Mouse (Mus musculus) kidney, postnatal 0 days (tissue): ENCODE results near the gene Gpd1l. TPM values are rescaled to one million over a fixed set of nuclear protein-coding genes. Genes with fewer than 3 reads are reported as not detected.

Source experiments
- ATAC-seq: fragments of 200-750 bp; cut with Nextera tagmentation; replicated peaks from 2 replicates; pipeline ENCODE4 v1.8.0; 2017; ENCODE audit warnings: low read depth, moderate number of reproducible peaks, moderate TSS enrichment, moderate library complexity; ENCODE audit not compliant: low FRiP score
- DNase-seq: peaks from one replicate; pipeline ENCODE4 v3.0.0-alpha.2; 2016; ENCODE audit warnings: low spot score
- H3K27ac ChIP-seq: fragments of 300-500 bp; sonication (generic); 2 replicates; pipeline ENCODE4 v1.5.1; 2014; ENCODE audit warnings: mild to moderate bottlenecking
- H3K27me3 ChIP-seq: fragments of 300-500 bp; sonication (generic); 2 replicates; pipeline ENCODE4 v1.6.1; 2014; ENCODE audit warnings: low read length, mixed read lengths; ENCODE audit not compliant: insufficient read depth
- H3K36me3 ChIP-seq: fragments of 300-500 bp; sonication (generic); 2 replicates; pipeline ENCODE4 v1.6.1; 2014; ENCODE audit warnings: low read length, mixed read lengths; ENCODE audit not compliant: insufficient read depth
- H3K4me1 ChIP-seq: fragments of 300-500 bp; sonication (generic); replicated peaks from 2 replicates; pipeline ENCODE4 v1.6.1; 2014; ENCODE audit warnings: antibody characterized with exemption, low read length, mixed read lengths; ENCODE audit not compliant: insufficient read depth
- H3K4me2 ChIP-seq: fragments of 300-500 bp; sonication (generic); 2 replicates; pipeline ENCODE4 v1.6.1; 2014; ENCODE audit warnings: mild to moderate bottlenecking, low read length, moderate library complexity, mixed read lengths
- H3K4me3 ChIP-seq: fragments of 300-500 bp; sonication (generic); replicated peaks from 2 replicates; pipeline ENCODE4 v1.5.1; 2014; ENCODE audit warnings: low read depth, low read length
- H3K9ac ChIP-seq: fragments of 300-500 bp; sonication (generic); 2 replicates; pipeline ENCODE4 v1.6.1; 2014; ENCODE audit warnings: low read depth, low read length
- H3K9me3 ChIP-seq: fragments of 300-500 bp; sonication (generic); replicated peaks from 2 replicates; pipeline ENCODE4 v1.6.1; 2016; ENCODE audit warnings: low read length, inconsistent platforms, mixed read lengths
- CTCF ChIP-seq: IDR thresholded peaks from 2 replicates; pipeline ENCODE4 v1.5.1; 2016; ENCODE audit warnings: antibody characterized with exemption, low read depth, mild to moderate bottlenecking, moderate library complexity
- WGBS: fragments of 180-500 bp; shearing (Covaris S2); extraction: QIAGEN DNeasy Blood & Tissue Kit; methylation state at CpG from one replicate; pipeline ENCODE4 v1.1.7; 2014; 5-methylcytosine and 5-hydroxymethylcytosine counted together
- polyA plus RNA-seq: library from polyadenylated mRNA; unstranded; fragments of >200 nt; fragmentation: Nextera tagmentation; extraction: Ambion mirVana; gene quantifications from 2 replicates; pipeline ENCODE4 v1.2.1, GENCODE M21; 2015

Gene Gpd1l
- polyA plus RNA-seq, 1 experiment from 2014 or later: 17.2 TPM

DNA sequence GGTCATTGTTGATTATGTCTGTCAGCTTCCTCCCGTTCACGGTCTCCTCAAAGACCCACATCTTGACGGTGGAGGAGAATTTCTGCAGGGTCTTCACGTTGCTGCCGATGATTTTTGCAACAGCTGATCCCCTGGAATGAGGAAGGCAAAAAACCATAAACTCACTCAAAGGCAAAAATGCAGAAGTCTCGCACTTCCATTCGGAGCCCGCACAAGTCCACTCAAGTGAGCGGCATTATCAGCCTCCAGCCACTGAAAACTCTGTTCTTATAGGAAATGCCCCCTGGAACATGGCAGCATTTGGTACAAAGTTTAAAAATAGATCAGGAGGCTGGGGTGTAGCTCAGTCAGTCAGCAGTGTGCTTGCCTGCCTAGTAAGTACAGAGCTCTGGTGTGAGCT, 13.2 kb downstream of the Gpd1l start:
- H3K27me3 ChIP-seq: no peaks in the 10 kb centered on the region
- H3K9me3 ChIP-seq: no peaks in the 10 kb centered on the region
- no peak for TF ChIP-seq CTCF
- H3K4me1 ChIP-seq: peaks cover 4% of the 10 kb centered on the region; the same call in 1 of the 2 replicates
- no peak overlapping the region for H3K4me3 ChIP-seq
- no peak overlapping the region for H3K9ac ChIP-seq
- DNase-seq (no peak), ATAC-seq (no peak)
- no peak overlapping the region for H3K27ac ChIP-seq
- H3K4me2 ChIP-seq: no peak overlapping the region
- H3K36me3 ChIP-seq: peaks cover 3% of the 10 kb centered on the region; the same call in 1 of the 2 replicates
- whole genome bisulfite sequencing: 82% methylated on average over 9 of the region's 9 CpGs

DNA sequence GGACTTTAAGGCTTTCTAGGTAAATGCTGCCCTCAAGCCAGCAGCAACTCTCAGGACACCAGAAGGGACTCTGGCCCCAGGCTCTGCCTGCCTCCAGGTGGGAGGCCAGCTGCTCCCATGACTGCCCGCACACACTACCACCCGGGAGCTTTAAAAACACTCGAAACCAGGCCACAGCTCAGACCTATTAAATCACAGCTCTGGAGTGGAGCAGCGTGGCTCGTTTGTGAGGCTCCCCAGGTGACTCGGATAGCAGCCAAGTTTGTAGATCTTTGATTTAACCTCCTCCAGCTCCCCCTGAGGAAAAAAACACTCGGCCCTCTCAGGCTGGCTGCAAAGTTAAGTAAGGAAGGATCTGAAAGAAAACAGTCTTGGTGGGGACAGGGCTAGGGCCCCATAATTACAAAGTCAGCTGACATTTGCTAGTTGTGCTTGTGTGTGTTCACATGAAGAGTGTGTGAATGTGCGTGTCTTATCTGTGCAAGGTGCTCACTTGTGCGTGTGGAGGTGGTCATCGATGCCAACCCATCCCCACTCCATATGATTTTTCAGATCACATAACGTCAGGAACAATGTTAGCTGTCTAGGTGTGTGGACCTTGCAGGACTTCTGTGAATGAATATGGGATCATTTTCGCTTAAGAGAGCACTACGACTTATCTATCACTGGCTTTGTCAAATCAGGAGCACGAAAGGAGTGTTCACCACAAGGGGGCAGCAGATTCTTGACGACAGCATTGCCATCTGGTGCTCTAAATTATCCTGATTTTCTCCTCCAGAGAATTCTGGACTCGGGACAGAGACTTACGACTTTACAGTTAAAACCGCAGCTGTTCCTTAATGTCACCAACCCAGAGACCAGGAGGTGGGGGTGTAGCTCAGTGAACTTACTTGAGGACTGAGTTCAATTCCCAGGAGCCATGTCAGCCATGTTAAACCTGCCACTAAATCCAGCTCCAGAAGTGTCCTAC, 20.8 kb downstream of the Gpd1l start:
- Histone ChIP-seq H3K9ac (no peak overlapping the region), H3K27me3 (no peaks in the 10 kb centered on the region), H3K27ac (no peak overlapping the region), H3K4me1 (no peaks in the 10 kb centered on the region), H3K36me3 (peaks cover 11% of the 10 kb centered on the region; the same call in 1 of the 2 replicates), H3K4me3 (no peak overlapping the region), H3K9me3 (no peaks in the 10 kb centered on the region), H3K4me2 (no peak overlapping the region)
- DNase-seq (peak; percentile 93), ATAC-seq (no peak)
- 39% methylated on average over 18 of the region's 18 CpGs for WGBS
- peak; percentile 94 for TF ChIP-seq CTCF

- ATAC-seq: no peak
- peaks cover 13% of the 10 kb centered on the region for H3K36me3 ChIP-seq
- TF ChIP-seq CTCF: no peak
Measured at GRCm38 (mm10) chr9:114907509-114907908, 26.3 kb downstream of the Gpd1l start.

GRCm38 (mm10) chr9:114895919-114896318, 37.9 kb downstream of the Gpd1l start:
- H3K4me2 ChIP-seq: no peak overlapping the region
- no peaks in the 10 kb centered on the region for H3K9me3 ChIP-seq
- WGBS: 86% methylated on average over 4 of the region's 4 CpGs
- no peak for DNase-seq
- H3K9ac ChIP-seq: no peak overlapping the region
- ATAC-seq: no peak
- no peak for TF ChIP-seq CTCF
- H3K4me1 ChIP-seq: no peaks in the 10 kb centered on the region
- no peaks in the 10 kb centered on the region for H3K27me3 ChIP-seq
- no peak overlapping the region for H3K4me3 ChIP-seq
- H3K27ac ChIP-seq: no peak overlapping the region
- H3K36me3 ChIP-seq: no peaks in the 10 kb centered on the region

More at GRCm38 (mm10) chr9:114907509-114907908, 26.3 kb downstream of the Gpd1l start:
- H3K27ac ChIP-seq: 0 out of 2 replicates have a peak overlapping the region, but pooled peaks have one; percentile 36
- peak; percentile 61 for DNase-seq
- no peaks in the 10 kb centered on the region for H3K27me3 ChIP-seq
- WGBS: 72% methylated on average over 7 of the region's 7 CpGs
- no peak overlapping the region for H3K4me3 ChIP-seq
- H3K9me3 ChIP-seq: no peaks in the 10 kb centered on the region
- no peak overlapping the region for H3K4me2 ChIP-seq
- no peaks in the 10 kb centered on the region for H3K4me1 ChIP-seq
- no peak overlapping the region for H3K9ac ChIP-seq

- WGBS: 78% methylated on average over 11 of the region's 11 CpGs
- no peak for DNase-seq
- no peak overlapping the region for H3K4me2 ChIP-seq
Measured at GRCm38 (mm10) chr9:114892974-114893373, 40.8 kb downstream of the Gpd1l start.

GRCm38 (mm10) chr9:114890377-114890776, 43.4 kb downstream of the Gpd1l start:
- H3K4me3 ChIP-seq: no peak overlapping the region
- no peak for ATAC-seq
- H3K27ac ChIP-seq: no peak overlapping the region
- no peaks in the 10 kb centered on the region for H3K27me3 ChIP-seq
- DNase-seq: peak; percentile 90
- TF ChIP-seq CTCF: no peak
- 9% methylated on average over 7 of the region's 7 CpGs for WGBS
- no peaks in the 10 kb centered on the region for H3K4me1 ChIP-seq
- no peak overlapping the region for H3K9ac ChIP-seq
- peak overlapping the region; percentile 11; the same call in 1 of the 2 replicates for H3K4me2 ChIP-seq
- no peaks in the 10 kb centered on the region for H3K9me3 ChIP-seq
- no peaks in the 10 kb centered on the region for H3K36me3 ChIP-seq

More at GRCm38 (mm10) chr9:114892974-114893373, 40.8 kb downstream of the Gpd1l start:
- Histone ChIP-seq H3K4me3 (no peak overlapping the region), H3K36me3 (no peaks in the 10 kb centered on the region), H3K4me1 (no peaks in the 10 kb centered on the region), H3K27ac (no peak overlapping the region), H3K27me3 (no peaks in the 10 kb centered on the region), H3K9me3 (no peaks in the 10 kb centered on the region), H3K9ac (no peak overlapping the region)
- TF ChIP-seq CTCF: no peak
- no peak for ATAC-seq
